Mouse (Mus musculus) layer of hippocampus, adult 8-10 months (tissue): ENCODE data around the gene Vps11. TPM values are rescaled to one million over a fixed set of nuclear protein-coding genes. Genes with fewer than 3 reads are reported as not detected.
"Not testable (repeated sequence)": the region's sequence is repeated elsewhere in the genome, so short reads cannot be mapped to it uniquely, and the experiment has no call there.

ENCODE experiments used
- DNase-seq, 2 experiments: peaks; one replicate each; pipeline ENCODE4 v3.0.0; 2022; ENCODE audit warnings: low spot score in 2 of 2
- microRNA-seq, 2 experiments: library from miRNA; unstranded; fragments of <30 nt; microRNA quantifications; one replicate each; pipeline ENCODE4 v1.2.0; 2022
- total RNA-seq, 4 experiments: library from RNA; stranded (reverse); gene quantifications; 2 replicates each; pipeline ENCODE4 v1.2.4; 2022

Gene Vps11
- total RNA-seq, 4 experiments from 2014 or later = 56.4 to 64.6 (median 60.9) TPM

- DNase-seq = no peak
These were observed 44.0 kb downstream of the Vps11 start for GRCm38 (mm10) chr9:44317452-44317851.

GRCm38 (mm10) chr9:44314910-44315309 lies 46.6 kb downstream of the Vps11 start:
- DNase-seq = no peak

GRCm38 (mm10) chr9:44314257-44314547 lies 47.3 kb downstream of the Vps11 start:
- DNase-seq = no peak

GRCm38 (mm10) chr9:44313476-44314256 lies 47.8 kb downstream of the Vps11 start:
- DNase-seq = peak; percentile 81 to 85

- no peak for DNase-seq
These were observed 50.0 kb downstream of the Vps11 start for GRCm38 (mm10) chr9:44311136-44312134.

GRCm38 (mm10) chr9:44310750-44311135 lies 50.7 kb downstream of the Vps11 start:
- DNase-seq = no peak

GRCm38 (mm10) chr9:44309756-44310155 lies 51.7 kb downstream of the Vps11 start:
- DNase-seq = no peak

- DNase-seq = no peak
These were observed 54.2 kb downstream of the Vps11 start for GRCm38 (mm10) chr9:44307248-44307647.

- no peak for DNase-seq
These were observed 54.9 kb downstream of the Vps11 start for GRCm38 (mm10) chr9:44306532-44306931.

- DNase-seq = peak; percentile 99
These were observed 55.9 kb downstream of the Vps11 start, which contains the start of gene Hinfp for GRCm38 (mm10) chr9:44305466-44306079. Gene Hinfp (minus strand): TSS chr9:44305671.

GRCm38 (mm10) chr9:44300001-44300400 lies 61.5 kb downstream of the Vps11 start:
- not testable (repeated sequence) for DNase-seq

Small RNA genes lying within 50 kb of the gene (microRNA-seq; reads per million reads assigned to microRNA genes)
- gene Gm44335 = 0 reads per million in 2 experiments
- gene Mir7085 = 1.6 to 1.8 reads per million in 2 experiments

Other genes starting within 250 kb of the Vps11 start
- gene Gm49380, start 248.2 kb downstream of the Vps11 start, total RNA-seq = 1 to 10 TPM in 1 of 4 experiments, under 1 TPM in 3; 0.43 to 1.1 (median 0.58) TPM
- 10 to 100 TPM; 27.2 to 31.7 (median 28.4) TPM for gene Rnf26, start 248.2 kb downstream of the Vps11 start, total RNA-seq
- 10 to 100 TPM; 13.3 to 16.8 (median 14.8) TPM for gene Mcam, start 227.2 kb downstream of the Vps11 start, total RNA-seq
- gene Cbl, start 127.6 kb downstream of the Vps11 start, total RNA-seq = 10 to 100 TPM; 58.7 to 75.3 (median 65.0) TPM
- gene Ccdc153, start 121.0 kb downstream of the Vps11 start, total RNA-seq = 10 to 100 TPM in 1 of 4 experiments, 1 to 10 TPM in 3; 2.4 to 10.2 (median 4.0) TPM
- 1 to 10 TPM in 3 of 4 experiments, under 1 TPM in 1; 0.49 to 2.0 (median 1.1) TPM for gene Pdzd3, start 110.2 kb downstream of the Vps11 start, total RNA-seq
- gene Nlrx1, start 93.1 kb downstream of the Vps11 start, total RNA-seq = 10 to 100 TPM in 3 of 4 experiments, 1 to 10 TPM in 1; 8.7 to 13.1 (median 10.5) TPM
- 10 to 100 TPM; 69.2 to 77.6 (median 71.1) TPM for gene Abcg4, start 73.1 kb downstream of the Vps11 start, total RNA-seq
- 10 to 100 TPM; 32.0 to 40.3 (median 38.4) TPM for gene Hinfp, start 56.0 kb downstream of the Vps11 start, total RNA-seq
- 100 to 1,000 TPM; 177 to 228 (median 205) TPM for gene C2cd2l, start 41.4 kb downstream of the Vps11 start, total RNA-seq
- gene Dpagt1, start 35.7 kb downstream of the Vps11 start, total RNA-seq = 10 to 100 TPM; 15.1 to 19.7 (median 16.1) TPM
- 10 to 100 TPM; 40.3 to 44.3 (median 41.6) TPM for gene H2afx, start 27.0 kb downstream of the Vps11 start, total RNA-seq
- 10 to 100 TPM; 20.2 to 26.9 (median 25.3) TPM for gene Hmbs, start 17.4 kb downstream of the Vps11 start, total RNA-seq
- gene Hyou1, start 17.8 kb upstream of the Vps11 start, total RNA-seq = 100 to 1,000 TPM in 3 of 4 experiments, 10 to 100 TPM in 1; 96.8 to 147 (median 121) TPM
- 10 to 100 TPM; 24.0 to 29.5 (median 28.1) TPM for gene Slc37a4, start 35.2 kb upstream of the Vps11 start, total RNA-seq
- 100 to 1,000 TPM; 739 to 859 (median 825) TPM for gene Rps25, start 45.5 kb upstream of the Vps11 start, total RNA-seq
- 10 to 100 TPM; 63.7 to 73.0 (median 68.9) TPM for gene Trappc4, start 45.9 kb upstream of the Vps11 start, total RNA-seq
- gene Ccdc84, start 56.9 kb upstream of the Vps11 start, total RNA-seq = 10 to 100 TPM; 21.1 to 24.9 (median 23.4) TPM
- gene Foxr1, start 79.5 kb upstream of the Vps11 start, total RNA-seq = not detected
- gene Upk2, start 93.3 kb upstream of the Vps11 start, total RNA-seq = not detected
- gene Bcl9l, start 121.2 kb upstream of the Vps11 start, total RNA-seq = 10 to 100 TPM; 61.8 to 68.3 (median 64.9) TPM
- gene Cxcr5, start 200.2 kb upstream of the Vps11 start, total RNA-seq = not detected
- gene Ddx6, start 243.2 kb upstream of the Vps11 start, total RNA-seq = 100 to 1,000 TPM; 130 to 145 (median 134) TPM